9 mouse cellular contexts compared by ENCODE assay signal in the genomic region with DNA sequence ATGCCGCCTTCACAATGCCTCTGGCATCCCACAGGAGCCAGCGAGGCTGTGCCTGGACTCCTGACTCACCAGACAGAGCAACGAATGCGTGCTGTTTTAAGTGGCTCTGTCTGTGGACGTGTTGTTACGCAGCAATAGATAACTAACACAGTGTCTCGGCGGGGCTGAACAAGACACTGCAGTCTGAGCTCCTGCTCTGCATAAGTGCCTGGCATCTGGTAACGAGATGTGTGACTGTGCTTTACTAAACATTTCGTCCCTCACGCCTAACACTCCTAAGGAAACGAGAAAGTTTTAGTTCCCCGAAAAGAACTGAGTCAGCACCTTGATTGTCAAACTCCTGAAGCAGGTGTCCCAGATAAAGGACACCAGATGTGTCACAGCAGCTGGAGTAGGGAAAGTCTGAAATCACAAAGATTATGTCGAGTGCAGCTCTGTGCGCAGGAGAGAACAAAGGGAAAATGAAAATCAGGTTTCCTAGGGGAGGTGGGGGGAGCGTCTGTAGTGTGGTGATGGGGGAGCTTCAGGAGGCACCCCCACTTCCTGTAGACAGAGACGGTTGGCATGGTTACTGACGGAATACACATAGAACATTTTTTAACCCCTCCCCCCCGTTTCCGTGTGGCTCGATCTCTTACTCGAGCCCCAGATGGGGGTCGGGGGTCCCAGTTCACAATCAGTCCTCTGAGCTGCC.
DNase-seq lines count a peak whose midpoint lies in the region; ATAC-seq lines count a peak whose summit lies in the region.
"Had no signal": no experiment of that assay in that cellular context is flagged by ENCODE, and none has a peak within 500 bp of the region (broad histone marks: within the 10 kb centered on the region; RNA-seq: fewer than 3 reads in every experiment).

No protein-coding gene starts in this region.

- intact Hi-C loops in left cerebral cortex, postnatal 36 days (cut with DNase I) = no loop called here

- WGBS in lung, embryonic 16.5 days = 15% methylated on average over 23 of the region's 23 CpGs
- WGBS in forebrain, embryonic 10.5 days = 60% methylated on average over 23 of the region's 23 CpGs
- 32% methylated on average over 23 of the region's 23 CpGs for WGBS in limb, embryonic 12.5 days

- peak; percentile 27; the same call in 1 of the 2 replicates for ATAC-seq in lung, embryonic 16.5 days (ENCODE audit: low read depth)
- ATAC-seq in limb, embryonic 12.5 days (ENCODE audit: insufficient number of reproducible peaks, insufficient read depth, low FRiP score, low TSS enrichment, low read depth) = no peak

- H3K9ac ChIP-seq in lung, embryonic 16.5 days (ENCODE audit: low read length) = no peak overlapping the region
- H3K9ac ChIP-seq in limb, embryonic 12.5 days (replicated peaks) = peak overlapping the region; percentile 44
- H3K9ac ChIP-seq: liver, embryonic 15.5 days had no signal

- no peak for DNase-seq in lung, postnatal 25 days (ENCODE audit: low spot score)
- DNase-seq in forebrain, embryonic 10.5 days (ENCODE audit: extremely low spot score, low spot score) = no peak
- peak; percentile 87 for DNase-seq in thymus, postnatal 0 days (ENCODE audit: low spot score)
- DNase-seq in cerebellum, adult 18-20 months = no peak
- no peak for DNase-seq in left cerebral cortex, postnatal 36 days (ENCODE audit: low spot score in 2 of 2)
- no peak for DNase-seq in cerebellum, postnatal 4 days (ENCODE audit: low spot score in 2 of 2)

- peak overlapping the region; percentile 22 for H3K4me2 ChIP-seq in lung, embryonic 16.5 days (ENCODE audit: low read depth, low read length)
- peak overlapping the region; percentile 42 for H3K4me2 ChIP-seq in limb, embryonic 12.5 days
- H3K4me2 ChIP-seq: liver, embryonic 15.5 days had no signal

- 0 out of 2 replicates have a peak overlapping the region, but pooled peaks have one; percentile 5 for H3K4me3 ChIP-seq in lung, embryonic 16.5 days (ENCODE audit: low read length)
- H3K4me3 ChIP-seq in forebrain, embryonic 10.5 days = no peak overlapping the region
- H3K4me3 ChIP-seq in limb, embryonic 12.5 days (replicated peaks) = no peak overlapping the region
- H3K4me3 ChIP-seq: liver, embryonic 15.5 days had no signal

- H3K27ac ChIP-seq in lung, embryonic 16.5 days (ENCODE audit: low read length) = no peak overlapping the region
- peak overlapping the region; percentile 75 for H3K27ac ChIP-seq in forebrain, embryonic 10.5 days
- peak overlapping the region; percentile 74 for H3K27ac ChIP-seq in limb, embryonic 12.5 days
- H3K27ac ChIP-seq: liver, embryonic 15.5 days had no signal

- H3K36me3 ChIP-seq in lung, embryonic 16.5 days (ENCODE audit: control insufficient read depth, insufficient read depth, low read length) = no peaks in the 10 kb centered on the region
- no peaks in the 10 kb centered on the region for H3K36me3 ChIP-seq in forebrain, embryonic 10.5 days (replicated peaks)
- H3K36me3 ChIP-seq in limb, embryonic 12.5 days = no peaks in the 10 kb centered on the region
- H3K36me3 ChIP-seq: liver, embryonic 15.5 days had no signal

- no peaks in the 10 kb centered on the region for H3K9me3 ChIP-seq in lung, embryonic 16.5 days (ENCODE audit: control insufficient read depth, low read length)
- H3K9me3 ChIP-seq in forebrain, embryonic 10.5 days = no peaks in the 10 kb centered on the region
- no peaks in the 10 kb centered on the region for H3K9me3 ChIP-seq in limb, embryonic 12.5 days
- H3K9me3 ChIP-seq: liver, embryonic 15.5 days had no signal

- H3K4me1 ChIP-seq in lung, embryonic 16.5 days (replicated peaks; ENCODE audit: control insufficient read depth, insufficient read depth, low read length) = peaks cover 19% of the 10 kb centered on the region
- H3K4me1 ChIP-seq in forebrain, embryonic 10.5 days = peaks cover 76% of the 10 kb centered on the region
- peaks cover 66% of the 10 kb centered on the region for H3K4me1 ChIP-seq in limb, embryonic 12.5 days (replicated peaks)

- H3K27me3 ChIP-seq in lung, embryonic 16.5 days (ENCODE audit: control insufficient read depth, insufficient read depth, low read depth, low read length) = no peaks in the 10 kb centered on the region
- H3K27me3 ChIP-seq in forebrain, embryonic 10.5 days (ENCODE audit: poor library complexity, severe bottlenecking) = 0 out of 2 replicates have a peak, but pooled peaks cover 5% of the 10 kb centered on the region
- H3K27me3 ChIP-seq in limb, embryonic 12.5 days = peaks cover 5% of the 10 kb centered on the region
- H3K27me3 ChIP-seq: liver, embryonic 15.5 days had no signal
